Mouse (Mus musculus) thymus, adult 2 months (tissue): Measurements from ENCODE around the gene Gm49337.
A peak's percentile ranks its signal among the peaks of the same experiment; 100 is the strongest.

Experiments used
- CTCF ChIP-seq: fragments of 200-500 bp; IDR thresholded peaks from 2 replicates; pipeline ENCODE4 v1.5.1; 2012; ENCODE audit warnings: mild to moderate bottlenecking, control low read depth, low read length, moderate library complexity, borderline replicate concordance; ENCODE audit not compliant: control insufficient read depth, poor library complexity, insufficient read depth; ENCODE audit errors: extremely low read depth
- POLR2A ChIP-seq: fragments of 200-500 bp; IDR thresholded peaks from 2 replicates; pipeline ENCODE4 v1.6.1; 2012; ENCODE audit warnings: mild to moderate bottlenecking, low read length, control low read depth, moderate library complexity; ENCODE audit not compliant: control insufficient read depth, poor library complexity, insufficient read depth; ENCODE audit errors: extremely low read depth

- no peak for TF ChIP-seq CTCF
- 0 out of 2 replicates have a peak, but pooled peaks have one; percentile 16 for TF ChIP-seq POLR2A
Observed at GRCm38 (mm10) chr4:116123602-116124519, 49.3 kb upstream of the Gm49337 start, which contains the start of the genes Rad54l and Pomgnt1.
